Mouse (Mus musculus): ENCODE measurements around the gene Heg1. TPM values are rescaled to one million over a fixed set of nuclear protein-coding genes. Genes with fewer than 3 reads are reported as not detected.

Gene Heg1
- total RNA-seq, 2 experiments from 2014 or later: 24.6 to 28.8 TPM

GRCm38 (mm10) chr16:33818413-33819165 lies 134.4 kb downstream of the Heg1 start:
- no peak overlapping the region for H3K4me3 ChIP-seq
- no peak overlapping the region for H3K27ac ChIP-seq
- TF ChIP-seq CTCF (conservative IDR thresholded peaks at IDR 0.05): no peak
- no peak for DNase-seq (ENCODE audit: low spot score in 2 of 2)

GRCm38 (mm10) chr16:33820269-33821178 lies 136.4 kb downstream of the Heg1 start:
- peak; percentile 83 to 95 for DNase-seq (ENCODE audit: low spot score in 2 of 2)
- H3K27ac ChIP-seq: no peak overlapping the region
- H3K4me3 ChIP-seq: no peak overlapping the region
- TF ChIP-seq CTCF (conservative IDR thresholded peaks at IDR 0.05): peak; percentile 90

Other genes starting within 250 kb of the Heg1 start
- under 1 TPM; 0.64 to 0.71 TPM for gene Slc12a8, start 167.0 kb upstream of the Heg1 start, total RNA-seq (2021)
- gene Muc13, start 109.7 kb downstream of the Heg1 start, total RNA-seq (2021): not detected
- 10 to 100 TPM; 40.2 to 40.5 TPM for gene Itgb5, start 145.3 kb downstream of the Heg1 start, total RNA-seq (2021)

All from layer of hippocampus, adult 2 months (tissue).